Mouse (Mus musculus): ENCODE results near the gene Dpf3.

Gene Dpf3

DNA sequence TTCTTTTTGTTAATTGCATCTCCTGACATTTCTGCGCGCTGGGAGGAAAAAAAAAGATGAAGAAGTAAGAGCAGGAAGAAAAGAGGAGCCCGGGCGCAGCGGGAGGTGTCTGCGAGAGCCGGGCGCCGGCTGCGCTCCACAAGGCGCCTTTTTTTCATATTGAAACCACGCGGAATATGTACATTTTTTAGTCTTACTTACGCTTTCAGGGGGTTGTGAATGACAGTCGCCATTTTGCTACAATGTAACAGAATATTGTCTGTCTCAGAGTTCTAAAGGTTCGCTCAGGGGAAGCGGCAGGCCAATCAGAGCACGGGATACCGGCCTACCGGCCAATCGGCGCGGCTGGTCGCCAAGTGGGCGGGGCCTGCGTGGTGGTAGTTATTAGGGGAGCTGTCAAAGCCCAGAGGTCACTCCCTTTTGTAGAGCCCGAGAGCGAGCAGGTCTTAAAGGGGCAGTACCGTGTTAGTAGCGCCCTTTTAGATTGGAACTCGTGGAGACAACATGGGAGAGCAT is at the start of gene Dpf3:
Gene Dpf3 (minus strand): TSS at position 241 of the 516 bp plus-strand sequence.
- DNase-seq (ENCODE audit: low spot score in 2 of 2), result peak; percentile 89 to 93

DNA sequence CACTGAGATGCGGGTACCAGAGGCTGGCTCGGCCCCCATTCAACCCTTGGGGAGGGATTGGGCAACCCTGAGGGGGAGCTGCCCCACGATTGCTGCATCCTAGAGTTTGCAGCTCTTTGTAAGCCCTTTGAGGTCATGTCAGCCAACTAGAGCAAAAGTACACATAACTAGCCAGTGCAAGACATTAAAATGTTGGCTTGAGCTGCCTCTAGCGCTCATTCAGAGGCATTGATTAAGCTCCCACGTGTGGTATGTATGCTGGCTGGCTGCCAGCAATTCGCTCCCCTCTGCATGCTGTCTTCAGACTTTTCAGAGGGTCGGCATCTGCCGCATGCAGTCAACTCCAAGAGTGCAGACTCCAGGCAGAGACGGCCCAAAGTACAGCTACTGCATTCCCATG is 48.5 kb upstream of the Dpf3 start:
- no peak for DNase-seq (ENCODE audit: low spot score in 2 of 2)

DNA sequence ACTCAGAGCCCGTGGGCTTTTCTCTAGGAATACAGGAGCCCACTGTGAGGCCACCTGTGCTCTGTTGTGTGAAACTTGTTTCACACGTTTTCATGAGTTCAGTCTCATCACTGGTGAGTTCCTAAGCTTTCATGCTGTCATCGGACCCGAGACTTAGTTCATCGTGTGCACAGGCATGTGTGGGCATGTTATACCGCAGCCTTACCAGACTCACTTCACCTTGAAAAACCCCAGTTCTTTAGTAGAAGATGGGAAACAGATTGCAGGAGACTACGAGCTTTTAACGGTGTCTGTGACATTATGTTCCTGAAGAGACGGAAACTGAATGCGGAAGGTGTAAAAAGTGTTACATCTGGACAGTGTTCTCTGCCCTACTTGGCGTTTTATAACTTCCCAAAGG is 47.9 kb upstream of the Dpf3 start:
- no peak for DNase-seq (ENCODE audit: low spot score in 2 of 2)

DNA sequence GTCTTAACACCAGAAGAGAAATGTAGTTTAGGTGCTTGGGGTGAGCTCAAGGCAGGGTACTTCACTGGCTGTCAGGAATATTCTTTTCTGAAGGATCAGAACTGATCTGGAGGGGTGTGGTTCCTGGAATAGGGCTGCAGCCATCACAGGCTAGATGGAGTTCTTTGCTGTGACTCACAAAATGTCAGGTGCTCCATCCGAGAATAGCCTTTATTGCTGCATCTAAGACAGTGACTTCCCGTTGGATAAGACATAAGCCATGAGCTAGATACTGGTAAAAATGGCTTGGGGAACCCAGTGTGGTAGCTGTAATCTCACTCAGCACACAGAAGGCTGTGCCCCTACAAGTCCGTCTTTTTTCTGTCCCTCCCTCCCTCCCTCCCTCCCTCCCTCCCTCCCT is 46.7 kb upstream of the Dpf3 start:
- DNase-seq (ENCODE audit: low spot score in 2 of 2), result no peak

DNA sequence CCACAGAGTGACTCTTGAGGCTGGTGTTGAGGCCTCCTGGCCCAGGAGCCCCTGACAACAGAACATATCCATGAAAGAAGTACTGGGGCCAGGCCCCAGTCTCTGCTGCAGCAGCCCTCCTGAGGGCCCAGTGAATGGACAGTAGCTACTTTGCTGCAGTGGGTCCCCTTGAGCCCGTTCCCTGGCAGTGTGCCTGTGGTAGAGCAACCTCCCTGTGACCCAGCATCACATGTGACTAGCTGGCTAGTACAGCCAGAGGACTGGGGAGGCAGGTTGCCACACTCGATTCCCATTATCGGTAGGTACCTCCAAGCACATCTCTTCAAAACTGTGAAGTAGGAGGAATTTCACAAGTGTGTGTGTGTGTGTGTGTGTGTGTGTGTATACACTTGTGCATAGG is 45.5 kb upstream of the Dpf3 start:
- DNase-seq (ENCODE audit: low spot score in 2 of 2), result no peak

DNA sequence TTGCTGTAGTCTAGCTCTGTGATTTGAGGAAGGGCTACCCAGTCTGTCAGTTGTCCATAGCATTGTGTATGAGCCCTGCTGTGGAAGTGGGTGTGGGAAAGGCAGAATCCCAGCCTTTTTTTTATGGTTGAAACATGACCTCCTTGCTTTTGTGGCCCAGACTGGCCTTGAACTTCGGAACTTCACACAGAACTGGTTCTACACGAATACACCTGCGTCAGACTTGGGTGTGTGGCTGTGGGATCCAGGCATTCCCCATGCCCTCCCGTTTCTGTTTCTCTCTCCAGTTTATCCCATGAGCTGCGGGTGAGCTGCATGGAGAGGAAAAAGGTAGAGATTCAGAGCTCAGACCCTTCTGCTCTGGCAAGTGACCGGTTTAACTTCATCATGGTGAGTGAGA is 44.5 kb upstream of the Dpf3 start:
- no peak for DNase-seq (ENCODE audit: low spot score in 2 of 2)

DNA sequence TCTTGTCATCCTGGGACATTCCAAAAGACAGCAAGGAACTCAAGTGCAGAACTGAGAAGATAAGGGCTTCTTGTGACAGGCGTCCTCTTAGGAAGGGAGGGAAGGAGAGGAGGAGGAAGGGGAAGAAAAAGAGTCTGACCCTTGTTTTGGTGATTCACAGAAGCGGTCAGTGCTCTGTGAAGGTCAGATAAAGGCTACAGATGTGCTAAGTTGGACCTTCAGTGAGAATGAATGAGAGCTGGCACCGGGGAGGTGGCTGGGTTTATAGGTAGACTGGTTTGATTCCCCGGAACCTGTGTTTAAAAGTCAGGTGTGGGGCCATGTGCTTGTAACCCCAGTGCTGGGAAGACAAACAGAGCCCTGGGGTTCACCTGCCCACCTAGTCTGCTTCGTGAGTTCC is 41.1 kb upstream of the Dpf3 start:
- no peak for DNase-seq (ENCODE audit: low spot score in 2 of 2)

DNA sequence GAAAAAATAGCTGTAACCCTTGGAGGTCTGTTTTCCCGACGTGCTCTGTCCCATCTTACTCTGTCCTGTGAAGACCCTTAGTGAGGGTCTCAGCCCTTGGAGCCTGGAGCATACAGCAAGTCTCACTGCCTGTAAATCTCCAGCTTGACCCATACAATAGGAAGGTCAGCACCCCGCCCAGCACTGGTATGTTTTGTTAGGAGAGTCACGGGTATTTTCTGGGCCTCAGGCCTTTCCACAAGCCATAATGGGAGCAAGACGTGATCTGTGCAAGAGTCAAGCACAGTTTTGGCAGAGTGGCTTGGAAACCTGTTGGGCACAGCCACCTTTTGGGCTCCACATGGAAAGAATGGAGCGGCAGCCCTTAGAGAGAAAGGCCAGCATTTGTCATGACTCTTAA is 40.3 kb upstream of the Dpf3 start:
- DNase-seq (ENCODE audit: low spot score in 2 of 2), result no peak

DNA sequence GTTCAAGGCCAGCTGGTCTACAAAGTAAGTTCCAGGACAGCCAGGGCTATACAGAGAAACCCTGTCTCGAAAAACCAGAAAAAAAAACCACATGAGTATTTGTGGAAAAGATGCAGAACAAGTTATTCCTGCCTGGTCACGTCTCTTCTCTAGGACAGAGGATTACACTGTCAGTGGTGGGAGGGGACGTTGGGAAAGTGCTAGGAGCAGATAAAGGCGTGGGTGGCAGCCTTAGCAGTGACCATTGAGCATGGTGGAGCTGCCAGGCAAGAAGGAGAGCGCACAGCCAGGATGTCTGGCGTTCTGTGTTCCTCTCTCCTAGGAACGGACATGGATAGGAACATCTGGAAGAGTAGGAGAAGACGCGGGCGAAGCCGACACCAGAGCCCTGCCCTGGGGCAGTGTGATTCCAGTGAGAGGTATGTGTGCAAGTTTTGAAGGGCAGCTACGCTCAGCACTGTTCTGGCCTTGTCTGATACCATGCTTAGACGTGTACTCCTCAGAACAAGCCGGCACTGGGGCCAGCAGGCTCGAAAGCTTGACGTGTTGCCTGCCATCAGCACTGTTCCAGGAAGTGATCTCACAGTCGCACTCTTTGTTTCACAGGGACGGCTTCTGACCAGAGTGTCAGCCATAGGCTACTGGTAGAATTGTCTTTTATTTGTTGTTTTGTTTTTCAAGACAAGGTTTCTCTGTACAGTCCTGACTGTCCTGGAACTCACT is 38.5 kb upstream of the Dpf3 start:
- no peak for DNase-seq (ENCODE audit: low spot score in 2 of 2)

DNA sequence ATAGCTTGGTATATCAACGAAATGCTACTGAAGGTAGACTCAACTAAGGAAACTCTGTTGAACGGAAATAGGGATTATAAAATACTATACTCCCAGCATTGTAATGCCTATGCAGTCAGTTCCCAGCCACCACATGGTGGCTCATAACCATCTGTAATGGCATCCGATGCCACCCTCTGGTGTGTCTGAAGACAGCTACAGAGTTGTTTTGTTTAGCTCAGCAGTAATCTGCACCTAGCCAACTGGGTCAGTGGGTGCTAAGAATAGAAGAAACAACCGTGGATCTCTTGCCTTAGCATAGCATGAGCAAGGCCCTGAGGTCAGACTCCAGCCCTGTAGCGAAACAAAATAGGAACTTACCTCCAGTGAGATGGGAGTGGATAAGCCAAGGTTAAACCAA is 36.8 kb upstream of the Dpf3 start:
- no peak for DNase-seq (ENCODE audit: low spot score in 2 of 2)

DNA sequence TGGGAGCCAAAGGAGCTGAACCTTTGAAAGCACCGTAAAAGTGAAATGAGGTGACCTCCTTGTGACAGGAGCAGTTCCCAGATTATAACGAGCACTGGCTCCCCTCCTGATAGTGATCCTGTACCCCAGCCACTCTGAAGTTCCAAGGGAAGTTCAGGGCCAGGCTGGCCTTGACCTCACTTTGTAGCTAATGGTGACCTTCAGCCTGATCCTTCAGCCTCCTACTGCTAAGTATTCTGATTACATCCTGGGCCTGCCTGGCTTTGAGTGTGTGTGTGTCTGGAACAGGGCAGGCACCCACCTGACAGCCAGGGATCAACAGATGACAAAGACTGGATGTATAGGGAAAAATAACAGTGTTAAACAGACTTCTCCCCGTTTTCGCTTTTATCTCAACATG is 36.4 kb upstream of the Dpf3 start:
- DNase-seq (ENCODE audit: low spot score in 2 of 2), result no peak

DNA sequence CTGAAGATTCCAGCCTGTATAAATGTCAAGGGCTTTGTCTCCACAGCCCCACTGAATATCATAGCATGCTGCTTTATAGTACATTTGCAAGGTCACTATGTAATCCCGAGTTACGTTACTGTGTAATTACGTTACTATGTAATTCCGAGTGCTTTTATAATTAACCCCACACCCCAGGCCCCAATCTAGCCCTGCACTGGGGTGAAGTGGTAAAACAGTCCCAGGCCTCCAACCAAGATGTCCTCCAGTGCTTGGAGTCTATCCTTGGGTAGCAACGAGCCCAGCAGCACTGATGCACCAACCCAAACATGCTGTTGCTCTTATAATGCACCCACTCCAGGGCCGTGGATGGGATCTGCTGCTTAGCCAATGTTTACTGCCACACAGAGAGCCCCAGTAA is 35.5 kb upstream of the Dpf3 start:
- DNase-seq (ENCODE audit: low spot score in 2 of 2), result no peak

DNA sequence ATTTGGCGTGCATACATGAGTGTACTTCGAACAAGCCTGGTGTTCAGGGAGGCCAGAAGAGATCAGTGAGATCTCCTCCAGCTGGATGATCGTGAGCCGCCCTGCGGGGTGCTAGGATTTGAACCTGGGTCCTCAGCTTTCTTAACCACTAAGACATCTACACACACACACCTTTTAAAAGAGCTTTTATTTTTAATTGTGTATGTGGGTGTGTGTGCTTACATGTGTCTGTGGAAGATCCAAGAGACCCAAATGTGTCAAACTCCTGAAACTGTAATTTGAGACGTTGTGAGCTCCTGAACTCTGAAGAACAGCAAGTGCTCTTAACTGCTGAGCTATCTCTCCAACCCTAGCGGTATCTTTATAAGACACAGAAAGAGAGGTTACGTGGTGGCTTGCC is 33.6 kb upstream of the Dpf3 start:
- no peak for DNase-seq (ENCODE audit: low spot score in 2 of 2)

DNA sequence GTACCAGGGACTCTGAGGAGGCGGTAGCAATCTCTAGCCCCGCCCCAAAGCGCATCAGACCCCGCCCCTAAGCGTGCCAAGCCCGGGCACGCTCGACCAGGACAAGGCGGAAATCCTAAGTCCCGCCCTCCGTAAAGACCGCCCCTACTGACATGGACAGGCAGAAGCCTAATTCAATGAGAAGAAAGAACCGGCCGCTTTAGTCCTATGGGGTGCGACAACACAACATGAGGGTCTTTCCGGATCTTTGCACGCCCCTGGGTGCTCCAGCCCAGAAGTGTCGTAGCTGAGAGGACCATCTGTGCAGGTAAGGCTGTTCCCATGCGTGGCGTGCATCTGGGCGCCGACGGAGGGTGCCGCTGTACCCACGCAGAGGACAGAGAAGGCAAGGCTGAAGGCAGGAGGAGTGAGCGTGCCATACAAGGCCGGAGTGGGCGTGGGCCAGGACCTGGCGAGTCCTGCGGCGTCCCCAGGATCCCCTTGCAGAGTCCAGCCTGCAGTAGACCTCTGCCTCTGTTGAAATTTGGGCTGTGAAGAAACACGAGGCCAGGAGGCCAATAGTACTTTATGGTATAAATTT is 32.9 kb upstream of the Dpf3 start, which contains the start of gene Dcaf4:
Gene Dcaf4 (plus strand): TSS at position 156 of the 580 bp plus-strand sequence.
- peak; percentile 91 to 92 for DNase-seq (ENCODE audit: low spot score in 2 of 2)

DNA sequence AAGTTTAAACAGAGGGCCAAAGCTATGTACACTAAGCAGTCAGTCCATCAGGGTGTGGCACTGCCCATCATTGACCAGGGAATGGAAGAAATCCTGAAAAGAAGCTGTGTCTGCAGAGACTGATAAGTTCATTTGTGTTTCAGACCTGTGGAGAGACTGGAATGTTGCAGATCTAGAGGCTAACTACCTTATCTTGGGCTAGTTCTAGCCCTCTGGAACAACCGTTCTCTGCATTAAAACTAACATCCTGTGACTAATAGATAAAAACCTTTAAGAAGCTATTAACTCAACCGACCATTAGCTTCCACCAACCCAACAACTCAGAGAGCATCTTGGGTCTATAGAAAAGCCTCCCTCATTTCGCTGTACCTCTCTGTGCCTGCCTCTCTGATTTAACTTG is 30.1 kb upstream of the Dpf3 start:
- no peak for DNase-seq (ENCODE audit: low spot score in 2 of 2)

DNA sequence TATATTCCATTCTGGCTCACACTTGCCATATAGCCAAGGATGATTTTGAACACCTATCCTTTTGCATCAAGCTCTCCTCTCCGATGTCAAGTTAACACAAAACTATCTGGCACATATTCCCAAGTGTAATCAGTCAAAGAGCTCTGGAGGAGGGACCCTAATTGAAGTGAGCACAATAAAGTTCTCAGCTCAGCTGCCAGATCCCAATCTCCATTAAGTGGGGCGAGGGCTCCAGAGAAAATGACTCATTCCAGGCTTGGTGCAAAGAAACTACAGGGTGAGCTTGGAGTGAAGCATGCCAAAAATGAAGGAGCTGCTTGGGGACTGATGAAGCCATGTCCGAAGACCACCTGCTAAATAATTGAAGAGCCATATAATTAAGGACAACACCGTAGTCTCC is 26.7 kb upstream of the Dpf3 start:
- no peak for DNase-seq (ENCODE audit: low spot score in 2 of 2)

DNA sequence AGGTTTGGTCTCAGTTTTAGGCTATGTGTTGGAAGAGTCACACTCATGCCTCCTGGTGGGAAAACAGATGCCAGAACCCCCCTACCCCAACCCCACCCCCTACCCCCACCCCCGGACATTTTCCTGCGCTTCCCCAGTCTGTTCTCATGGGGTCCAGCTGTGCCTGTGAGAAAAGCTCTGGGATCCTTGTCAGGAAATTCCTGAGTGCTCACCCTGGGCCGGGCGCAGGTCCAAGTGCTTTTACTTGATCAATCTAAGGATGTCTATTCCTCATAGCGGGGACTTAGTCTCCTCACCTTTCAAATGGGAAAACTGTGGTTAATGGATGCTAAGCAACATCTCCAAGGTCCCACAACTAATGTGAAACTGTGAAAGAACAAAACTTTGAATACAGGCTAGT is 25.7 kb upstream of the Dpf3 start:
- DNase-seq (ENCODE audit: low spot score in 2 of 2), result no peak

DNA sequence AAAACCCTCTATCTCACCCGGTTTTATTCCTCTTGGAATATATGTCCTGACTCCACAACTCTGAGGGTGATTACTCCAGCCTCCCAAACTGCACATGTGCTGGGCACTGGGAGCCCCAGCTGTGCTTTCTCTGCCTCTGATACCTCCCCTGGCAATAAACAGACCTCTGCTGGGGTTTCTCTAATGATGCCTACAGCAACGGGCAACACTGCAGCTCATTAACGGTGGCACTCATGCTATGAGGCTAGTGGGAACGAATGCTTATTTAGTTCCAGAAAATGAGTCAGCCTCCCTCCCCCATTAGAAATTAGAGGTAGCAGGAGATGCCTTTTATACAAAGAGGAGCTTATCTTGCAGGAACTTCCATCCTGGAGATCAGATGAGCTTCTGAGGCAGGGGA is 25.3 kb upstream of the Dpf3 start:
- no peak for DNase-seq (ENCODE audit: low spot score in 2 of 2)

DNA sequence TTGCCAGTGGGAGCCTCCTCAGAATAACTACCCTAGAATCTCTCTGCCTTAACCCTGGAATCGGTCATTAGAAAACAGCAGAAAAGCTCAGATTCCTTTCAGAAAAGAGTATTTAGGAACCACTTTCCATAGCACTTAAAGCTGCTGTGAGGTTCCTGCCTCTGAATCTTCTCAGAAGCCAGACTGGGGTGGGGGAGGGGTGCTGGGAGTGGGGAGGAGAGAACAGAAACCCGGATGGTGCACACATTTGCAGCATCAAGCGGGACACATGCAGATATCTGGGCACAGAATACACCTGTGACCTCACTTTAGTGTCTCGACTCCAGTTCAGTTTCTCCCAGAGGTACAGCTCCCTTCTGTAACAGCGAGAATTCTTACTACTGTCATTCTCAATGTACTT is 23.1 kb upstream of the Dpf3 start:
- DNase-seq (ENCODE audit: low spot score in 2 of 2), result no peak

DNA sequence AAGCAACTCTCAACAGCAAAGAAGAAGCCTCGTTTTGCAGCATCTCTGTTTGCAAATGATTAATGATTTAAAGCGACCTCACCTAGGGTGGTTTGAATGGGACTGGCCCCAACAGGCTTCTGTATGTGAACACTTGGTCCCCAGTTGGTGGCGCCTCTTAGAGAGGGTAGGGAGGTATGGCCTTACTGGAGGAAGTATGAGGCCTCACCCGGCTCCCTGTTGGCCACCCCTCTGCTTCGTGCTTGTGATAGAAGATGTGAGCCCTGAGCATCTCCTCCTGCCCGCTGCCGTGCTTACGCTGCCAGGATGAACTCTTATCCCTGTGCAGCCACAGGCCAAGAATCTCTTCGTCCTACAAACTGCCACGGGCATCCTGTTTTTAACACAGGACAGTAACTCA is 19.0 kb upstream of the Dpf3 start:
- DNase-seq (ENCODE audit: low spot score in 2 of 2), result no peak

DNA sequence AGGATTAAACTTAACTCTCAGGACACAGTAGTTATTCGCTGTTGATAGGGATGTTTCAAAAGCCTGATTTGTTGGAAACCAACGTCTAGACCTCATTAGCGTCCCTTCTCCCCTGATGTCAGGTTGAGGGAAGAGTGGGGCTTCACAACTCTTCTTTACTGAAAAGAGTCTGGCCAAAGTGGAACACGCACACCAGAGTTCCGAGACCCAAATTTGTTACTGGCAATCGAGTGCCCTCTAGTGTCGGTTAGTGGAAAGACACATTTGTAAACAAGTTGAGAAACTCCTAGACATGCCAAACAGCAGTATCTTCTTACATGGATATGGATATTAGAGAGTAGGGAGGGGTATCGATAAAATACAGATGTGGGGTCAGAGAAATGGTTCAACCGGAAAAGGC is 14.7 kb upstream of the Dpf3 start:
- peak in 1 of 2 experiments; percentile 57 for DNase-seq (ENCODE audit: low spot score in 2 of 2)

DNA sequence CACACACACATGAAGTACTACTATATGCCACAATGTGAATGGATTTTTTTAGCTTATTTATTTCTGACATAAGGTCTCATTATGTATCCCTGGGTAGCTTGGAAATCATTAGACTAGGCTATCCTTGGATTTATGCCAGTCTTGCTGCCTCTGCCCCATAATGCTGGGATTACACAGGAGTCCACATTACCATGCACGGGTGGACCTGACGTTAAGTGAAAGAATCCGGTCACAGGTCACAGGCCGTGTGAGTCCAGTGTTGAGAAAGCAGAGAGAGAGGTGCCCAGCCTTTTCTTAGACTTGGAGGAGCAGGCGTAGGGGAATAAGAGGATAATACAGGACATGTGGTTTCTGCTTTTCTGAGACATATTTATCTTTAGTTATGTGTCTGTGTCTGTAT is 11.7 kb upstream of the Dpf3 start:
- no peak for DNase-seq (ENCODE audit: low spot score in 2 of 2)

DNA sequence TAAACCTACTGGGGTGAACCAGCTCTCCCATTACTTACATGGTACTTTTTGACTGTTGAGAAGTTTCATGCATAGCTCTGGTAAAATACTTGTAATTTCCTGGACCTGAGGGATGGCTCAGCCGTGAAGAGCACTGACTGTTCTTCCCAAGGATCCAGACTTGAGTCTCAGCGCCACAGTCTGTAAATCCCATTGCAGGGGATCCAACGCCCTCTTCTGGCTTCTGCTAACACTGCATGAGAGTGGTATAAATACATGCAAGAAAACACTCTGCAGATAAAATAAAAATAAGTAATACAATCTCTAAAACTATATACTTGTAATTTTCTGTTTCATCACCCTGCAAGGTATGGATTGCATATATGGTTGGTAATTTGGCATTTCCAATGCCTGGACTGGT is 10.4 kb upstream of the Dpf3 start:
- DNase-seq (ENCODE audit: low spot score in 2 of 2), result no peak

DNA sequence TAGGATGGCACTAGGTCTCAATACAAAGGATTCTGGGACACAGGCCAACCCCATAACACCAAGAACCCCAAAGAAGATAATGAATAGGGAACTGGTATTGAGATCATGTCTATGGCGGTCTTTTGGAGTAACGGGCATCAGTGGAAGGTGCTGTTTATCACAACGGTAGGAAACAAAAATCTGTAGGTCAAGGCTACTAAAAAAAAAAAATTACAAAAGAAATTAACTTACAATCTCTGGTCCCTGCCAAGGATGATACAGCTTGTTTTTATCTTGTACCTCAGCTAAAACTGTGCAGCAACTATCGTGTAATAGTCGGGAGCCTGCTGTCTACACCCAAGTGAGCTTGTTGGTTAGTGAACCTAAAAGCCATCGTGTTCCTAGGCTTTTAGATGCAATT is 9.2 kb upstream of the Dpf3 start:
- DNase-seq (ENCODE audit: low spot score in 2 of 2), result no peak

Data from frontal cortex, postnatal 25 days (tissue).